Mouse (Mus musculus): Measurements from ENCODE around the gene Cxcr3. TPM values are rescaled to one million over a fixed set of nuclear protein-coding genes. Genes with fewer than 3 reads are reported as not detected.

Gene Cxcr3
- total and polyA plus RNA-seq, 3 experiments, result not detected

DNA sequence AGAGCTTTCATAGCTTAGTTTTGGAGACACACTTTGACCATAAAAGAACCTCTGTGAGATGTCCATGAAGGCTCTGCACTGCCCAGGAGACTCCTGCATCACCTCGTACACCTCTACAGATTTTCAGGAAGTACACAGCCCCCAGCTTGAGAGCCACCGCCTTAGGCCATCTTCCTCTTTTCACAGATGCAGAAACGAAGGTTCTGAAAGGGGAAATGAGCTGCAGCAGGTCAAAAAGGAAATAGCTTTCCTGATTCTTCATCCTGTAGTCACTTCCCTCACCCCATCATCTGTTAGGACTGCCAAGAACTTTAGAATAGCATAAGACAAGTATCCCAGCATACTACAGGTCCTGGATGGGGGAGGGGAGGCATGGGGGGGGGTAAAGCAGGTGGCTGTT lies 36.2 kb upstream of the Cxcr3 start:
- Histone ChIP-seq H3K27me3 (replicated peaks) (no peaks in the 10 kb centered on the region), H3K4me2 (ENCODE audit: insufficient read depth, low read depth, poor library complexity, severe bottlenecking) (peak overlapping the region; percentile 22; the same call in 1 of the 2 replicates), H3K27ac (ENCODE audit: insufficient read depth, low read depth) (no peak overlapping the region), H3K79me2 (replicated peaks; ENCODE audit: control insufficient read depth, extremely low read depth, insufficient read depth, poor library complexity, severe bottlenecking) (no peaks in the 10 kb centered on the region), H3K4me3 (replicated peaks in 1 of 3; ENCODE audit: low read depth in 2 of 3, low read length in 2 of 3, poor library complexity in 1 of 3) (no peak overlapping the region), H3K9ac (ENCODE audit: insufficient read depth, low read depth) (no peak overlapping the region), H3K36me3 (replicated peaks in 1 of 2; ENCODE audit: control insufficient read depth in 1 of 2, insufficient read depth in 1 of 2, low read length in 1 of 2) (no peaks in the 10 kb centered on the region), H3K9me3 (replicated peaks; ENCODE audit: low read length) (no peaks in the 10 kb centered on the region), H3K4me1 (ENCODE audit: control insufficient read depth in 1 of 2, insufficient read depth in 2 of 2) (peaks cover 3 to 36% of the 10 kb centered on the region in 2 experiments; a peak in 3 of 4 replicates)
- in situ Hi-C loops (cut with MboI; ENCODE audit: low pct_ligation_motif_present, low pct_unique_long_range_greater_than_20kb, low sequenced_read_pairs) (no loop called here), dilution Hi-C loops (cut with MboI; ENCODE audit: extremely low pct_ligation_motif_present, extremely low pct_unique_long_range_greater_than_20kb, low sequenced_read_pairs) (no loop called here)
- peak; percentile 64 for TF ChIP-seq EP300 (IDR thresholded peaks at IDR 0.05; ENCODE audit: low read length)
- TF ChIP-seq ZNF384 (IDR thresholded peaks at IDR 0.05; ENCODE audit: low read depth, low read length), result no peak
- DNase-seq (ENCODE audit: extremely low read depth), result peak; percentile 41

- H3K4me2 ChIP-seq (ENCODE audit: insufficient read depth, low read depth, poor library complexity, severe bottlenecking), result no peak overlapping the region
- TF ChIP-seq KAT2A (IDR thresholded peaks at IDR 0.05; ENCODE audit: insufficient replicate concordance, low read length), result no peak
- TF ChIP-seq CHD2 (IDR thresholded peaks at IDR 0.05; ENCODE audit: low read length), result no peak
- TF ChIP-seq POLR2A (IDR thresholded peaks at IDR 0.05; ENCODE audit: low read depth, low read length), result no peak
- TF ChIP-seq USF1 (IDR thresholded peaks at IDR 0.05; ENCODE audit: low read depth, low read length), result no peak
- TF ChIP-seq IRF4 (IDR thresholded peaks at IDR 0.05; ENCODE audit: low read depth, low read length), result no peak
- no peak for TF ChIP-seq ZC3H11A (IDR thresholded peaks at IDR 0.05; ENCODE audit: low read depth, low read length)
- in situ Hi-C loops (cut with MboI; ENCODE audit: low pct_ligation_motif_present, low pct_unique_long_range_greater_than_20kb, low sequenced_read_pairs), result no loop called here
- peaks cover 3 to 42% of the 10 kb centered on the region in 2 experiments; a peak in 3 of 4 replicates for H3K4me1 ChIP-seq (ENCODE audit: control insufficient read depth in 1 of 2, insufficient read depth in 2 of 2)
- no peaks in the 10 kb centered on the region for H3K27me3 ChIP-seq (replicated peaks)
- H3K79me2 ChIP-seq (replicated peaks; ENCODE audit: control insufficient read depth, extremely low read depth, insufficient read depth, poor library complexity, severe bottlenecking), result no peaks in the 10 kb centered on the region
- H3K9ac ChIP-seq (ENCODE audit: insufficient read depth, low read depth), result no peak overlapping the region
- H3K9me3 ChIP-seq (replicated peaks; ENCODE audit: low read length), result no peaks in the 10 kb centered on the region
- dilution Hi-C loops (cut with MboI; ENCODE audit: extremely low pct_ligation_motif_present, extremely low pct_unique_long_range_greater_than_20kb, low sequenced_read_pairs), result no loop called here
- H3K36me3 ChIP-seq (replicated peaks in 1 of 2; ENCODE audit: control insufficient read depth in 1 of 2, insufficient read depth in 1 of 2, low read length in 1 of 2), result no peaks in the 10 kb centered on the region
- no peak for DNase-seq (ENCODE audit: extremely low read depth)
- H3K27ac ChIP-seq (ENCODE audit: insufficient read depth, low read depth), result no peak overlapping the region
- H3K4me3 ChIP-seq (replicated peaks in 1 of 3; ENCODE audit: low read depth in 2 of 3, low read length in 2 of 3, poor library complexity in 1 of 3), result no peak overlapping the region
These were observed 35.4 kb upstream of the Cxcr3 start for GRCm38 (mm10) chrX:101769478-101769877.

DNA sequence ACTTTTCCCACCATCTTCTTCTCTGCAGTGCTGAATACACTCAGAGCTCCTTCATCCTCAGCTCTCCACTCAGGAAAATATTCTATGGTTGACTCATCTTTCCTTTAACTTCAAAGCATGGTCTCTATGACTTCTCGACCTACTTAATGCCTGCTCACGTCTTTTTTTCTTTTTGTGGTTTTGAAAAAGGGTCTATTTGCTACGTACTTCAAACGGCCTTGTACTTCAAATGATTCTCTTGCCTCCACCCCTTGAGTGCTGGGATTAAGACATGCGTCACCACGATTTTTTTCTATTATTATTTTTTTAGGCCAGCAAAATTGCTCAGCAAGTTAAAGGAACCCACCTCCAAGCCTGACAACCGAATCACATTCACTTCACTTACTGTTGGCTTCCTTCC lies 33.2 kb upstream of the Cxcr3 start:
- Histone ChIP-seq H3K9me3 (replicated peaks; ENCODE audit: low read length) (no peaks in the 10 kb centered on the region), H3K27ac (ENCODE audit: insufficient read depth, low read depth) (no peak overlapping the region), H3K4me2 (ENCODE audit: insufficient read depth, low read depth, poor library complexity, severe bottlenecking) (no peak overlapping the region), H3K4me1 (ENCODE audit: control insufficient read depth in 1 of 2, insufficient read depth in 2 of 2) (peaks cover 3 to 40% of the 10 kb centered on the region in 2 experiments; a peak in 3 of 4 replicates), H3K27me3 (replicated peaks) (no peaks in the 10 kb centered on the region), H3K79me2 (replicated peaks; ENCODE audit: control insufficient read depth, extremely low read depth, insufficient read depth, poor library complexity, severe bottlenecking) (no peaks in the 10 kb centered on the region), H3K36me3 (replicated peaks in 1 of 2; ENCODE audit: control insufficient read depth in 1 of 2, insufficient read depth in 1 of 2, low read length in 1 of 2) (no peaks in the 10 kb centered on the region), H3K4me3 (replicated peaks in 1 of 3; ENCODE audit: low read depth in 2 of 3, low read length in 2 of 3, poor library complexity in 1 of 3) (no peak overlapping the region), H3K9ac (ENCODE audit: insufficient read depth, low read depth) (no peak overlapping the region)
- TF ChIP-seq GABPA (IDR thresholded peaks at IDR 0.05; ENCODE audit: insufficient replicate concordance, low read depth, low read length), result no peak
- TF ChIP-seq BHLHE40 (IDR thresholded peaks at IDR 0.05; ENCODE audit: low read depth, low read length), result no peak
- no peak for TF ChIP-seq USF1 (IDR thresholded peaks at IDR 0.05; ENCODE audit: low read depth, low read length)
- TF ChIP-seq NELFE (IDR thresholded peaks at IDR 0.05; ENCODE audit: low read depth, low read length), result no peak
- no peak for TF ChIP-seq JUN (IDR thresholded peaks at IDR 0.05; ENCODE audit: insufficient read depth, low read depth, low read length)
- no peak for TF ChIP-seq MAX (IDR thresholded peaks at IDR 0.05; ENCODE audit: low read length)
- TF ChIP-seq TBP (conservative IDR thresholded peaks at IDR 0.05; ENCODE audit: low read depth, low read length), result no peak
- in situ Hi-C loops (cut with MboI; ENCODE audit: low pct_ligation_motif_present, low pct_unique_long_range_greater_than_20kb, low sequenced_read_pairs) (no loop called here), dilution Hi-C loops (cut with MboI; ENCODE audit: extremely low pct_ligation_motif_present, extremely low pct_unique_long_range_greater_than_20kb, low sequenced_read_pairs) (no loop called here)
- no peak for DNase-seq (ENCODE audit: extremely low read depth)
